Mouse (Mus musculus) kidney, embryonic 14.5 days (tissue): ENCODE results near the gene Arid2. TPM values are rescaled to one million over a fixed set of nuclear protein-coding genes. Genes with fewer than 3 reads are reported as not detected.

ENCODE experiments used
- ATAC-seq: fragments of 200-750 bp; cut with Nextera tagmentation; 2 replicates; pipeline ENCODE4 v1.8.0; 2017; ENCODE audit warnings: moderate number of reproducible peaks, mild to moderate bottlenecking, moderate TSS enrichment, moderate library complexity; ENCODE audit not compliant: low FRiP score, low TSS enrichment
- H3K27ac ChIP-seq: fragments of 300-500 bp; sonication (generic); 2 replicates; pipeline ENCODE4 v1.5.1; 2014; ENCODE audit warnings: low read depth, mild to moderate bottlenecking, low read length, moderate library complexity, mixed read lengths
- H3K27me3 ChIP-seq: fragments of 300-500 bp; sonication (generic); 2 replicates; pipeline ENCODE4 v1.6.1; 2014; ENCODE audit warnings: mild to moderate bottlenecking, low read length; ENCODE audit not compliant: control insufficient read depth, insufficient read depth
- H3K36me3 ChIP-seq: fragments of 300-500 bp; sonication (generic); 2 replicates; pipeline ENCODE4 v1.6.1; 2014; ENCODE audit warnings: low read length, mixed read lengths; ENCODE audit not compliant: control insufficient read depth, insufficient read depth
- H3K4me1 ChIP-seq: fragments of 300-500 bp; sonication (generic); 2 replicates; pipeline ENCODE4 v1.6.1; 2014; ENCODE audit warnings: low read length, mixed read lengths; ENCODE audit not compliant: control insufficient read depth, insufficient read depth
- H3K4me2 ChIP-seq: fragments of 300-500 bp; sonication (generic); replicated peaks from 2 replicates; pipeline ENCODE4 v1.6.1; 2014; ENCODE audit warnings: low read depth, mild to moderate bottlenecking, low read length
- H3K4me3 ChIP-seq: fragments of 300-500 bp; sonication (generic); 2 replicates; pipeline ENCODE4 v1.5.1; 2014; ENCODE audit warnings: mild to moderate bottlenecking, low read length
- H3K9ac ChIP-seq: fragments of 300-500 bp; sonication (generic); 2 replicates; pipeline ENCODE4 v1.6.1; 2014; ENCODE audit warnings: low read depth, mild to moderate bottlenecking, low read length, moderate library complexity
- H3K9me3 ChIP-seq: fragments of 300-500 bp; sonication (generic); 2 replicates; pipeline ENCODE4 v1.6.1; 2016; ENCODE audit warnings: low read length; ENCODE audit not compliant: control insufficient read depth
- WGBS: fragments of 180-500 bp; shearing (Covaris S2); extraction: QIAGEN DNeasy Blood & Tissue Kit; methylation state at CpG from one replicate; pipeline ENCODE4 v1.1.7; 2014; 5-methylcytosine and 5-hydroxymethylcytosine counted together
- polyA plus RNA-seq: library from polyadenylated mRNA; unstranded; fragments of >200 nt; fragmentation: Nextera tagmentation; extraction: Ambion mirVana; gene quantifications from 2 replicates; pipeline ENCODE4 v1.2.1, GENCODE M21; 2014

Gene Arid2
- polyA plus RNA-seq, 1 experiment from 2014 or later = 36.0 TPM

DNA sequence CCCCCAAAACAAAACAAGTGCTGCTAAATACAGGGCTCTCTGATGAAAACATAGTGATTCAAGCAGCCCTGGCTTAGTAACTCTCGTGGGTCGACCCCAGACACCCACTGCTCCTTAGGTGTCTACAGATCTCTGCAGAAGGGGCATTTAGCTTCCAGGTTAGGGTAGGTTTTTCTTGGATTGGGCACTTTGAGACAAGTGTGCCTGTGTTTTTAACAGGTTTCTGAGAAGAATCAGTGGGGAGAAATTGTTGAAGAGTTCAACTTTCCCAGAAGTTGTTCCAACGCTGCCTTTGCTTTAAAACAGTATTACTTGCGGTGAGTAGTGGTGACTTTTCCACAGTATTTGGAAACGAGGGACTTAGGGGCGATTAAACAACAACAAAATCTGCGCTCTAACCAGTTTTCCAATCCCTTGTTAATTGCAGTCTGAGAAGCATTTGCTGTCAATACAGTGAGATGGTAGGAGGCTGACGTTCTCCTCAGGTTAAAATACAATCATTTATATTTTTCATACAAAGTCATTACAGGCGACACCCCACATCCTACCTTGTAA lies 1.6 kb downstream of the Arid2 start:
- Histone ChIP-seq H3K9me3 (no peaks in the 10 kb centered on the region), H3K4me2 (peak overlapping the region; percentile 75), H3K4me3 (peak overlapping the region; percentile 96), H3K9ac (peak overlapping the region; percentile 99), H3K36me3 (no peaks in the 10 kb centered on the region), H3K27ac (peak overlapping the region; percentile 97), H3K4me1 (peaks cover 6% of the 10 kb centered on the region; the same call in 1 of the 2 replicates), H3K27me3 (no peaks in the 10 kb centered on the region)
- no peak for ATAC-seq
- 3% methylated on average over 9 of the region's 9 CpGs for WGBS

- WGBS = 74% methylated on average over 1 of the region's 1 CpGs
- Histone ChIP-seq H3K36me3 (peaks cover 7% of the 10 kb centered on the region; the same call in 1 of the 2 replicates), H3K4me2 (peak overlapping the region; percentile 24; the same call in 1 of the 2 replicates), H3K9ac (no peak overlapping the region), H3K9me3 (no peaks in the 10 kb centered on the region), H3K27ac (no peak overlapping the region), H3K4me3 (no peak overlapping the region), H3K27me3 (no peaks in the 10 kb centered on the region), H3K4me1 (peaks cover 6% of the 10 kb centered on the region; the same call in 1 of the 2 replicates)
- no peak for ATAC-seq
Observed at GRCm38 (mm10) chr15:96290001-96290400, 2.7 kb downstream of the Arid2 start.

DNA sequence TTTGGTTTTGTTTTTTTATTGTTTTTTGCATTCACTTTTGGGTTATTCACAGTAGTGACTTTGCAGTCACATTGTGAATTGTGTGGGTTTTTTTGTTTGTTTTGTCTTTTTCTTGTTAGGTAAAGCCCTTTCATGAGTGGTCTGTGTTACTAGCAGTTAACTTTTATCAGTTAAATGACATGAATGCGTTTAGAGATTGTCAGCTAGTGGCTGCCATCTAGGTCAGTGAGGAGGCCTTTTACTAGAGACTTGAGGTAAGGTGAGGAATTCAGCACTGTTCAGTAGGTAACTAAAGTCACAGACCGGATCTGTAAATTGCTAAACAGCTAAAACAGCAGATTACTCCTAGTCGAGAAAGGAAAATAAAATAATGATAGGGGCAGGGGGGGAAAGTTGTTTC lies 6.1 kb downstream of the Arid2 start:
- no peaks in the 10 kb centered on the region for H3K27me3 ChIP-seq
- peaks cover 8% of the 10 kb centered on the region; the same call in 1 of the 2 replicates for H3K36me3 ChIP-seq
- H3K9ac ChIP-seq = no peak overlapping the region
- H3K4me3 ChIP-seq = no peak overlapping the region
- WGBS = 42% methylated on average over 3 of the region's 3 CpGs
- H3K4me2 ChIP-seq = no peak overlapping the region
- H3K9me3 ChIP-seq = no peaks in the 10 kb centered on the region
- no peak overlapping the region for H3K27ac ChIP-seq
- peaks cover 6% of the 10 kb centered on the region; the same call in 1 of the 2 replicates for H3K4me1 ChIP-seq
- ATAC-seq = no peak

GRCm38 (mm10) chr15:96297078-96297590 lies 9.8 kb downstream of the Arid2 start:
- Histone ChIP-seq H3K27me3 (no peaks in the 10 kb centered on the region), H3K27ac (no peak overlapping the region), H3K4me2 (no peak overlapping the region), H3K4me1 (no peaks in the 10 kb centered on the region), H3K4me3 (no peak overlapping the region), H3K9ac (no peak overlapping the region), H3K9me3 (no peaks in the 10 kb centered on the region), H3K36me3 (peaks cover 15% of the 10 kb centered on the region; the same call in 1 of the 2 replicates)
- ATAC-seq = no peak
- 89% methylated on average over 9 of the region's 9 CpGs for WGBS

DNA sequence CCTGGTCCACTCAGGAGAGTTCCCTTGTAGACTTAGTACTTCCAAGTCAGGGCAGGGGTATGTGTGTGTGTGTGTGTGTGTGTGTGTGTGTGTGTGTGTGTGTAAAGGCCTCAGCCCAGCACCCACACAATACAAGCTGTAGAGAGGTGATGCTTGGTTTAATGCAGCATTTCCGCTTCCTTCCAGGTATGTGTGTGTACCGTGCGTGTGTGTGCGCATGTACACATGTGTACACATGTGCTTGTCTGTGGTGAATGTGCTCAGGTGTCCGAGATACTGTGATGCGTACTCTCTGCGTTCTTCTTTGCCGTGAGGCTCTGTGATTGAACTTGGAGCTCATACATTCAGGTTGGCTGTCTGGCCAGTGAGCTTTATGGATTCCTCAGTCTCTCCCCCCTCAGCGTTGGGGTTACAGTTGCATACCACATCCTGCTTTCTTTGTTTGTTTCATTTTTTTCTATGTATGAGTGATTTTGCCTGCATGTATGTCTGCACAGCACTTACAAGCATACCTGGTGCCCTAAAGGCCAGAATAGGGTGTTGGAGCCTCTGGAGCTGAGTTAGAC lies 10.4 kb downstream of the Arid2 start:
- Histone ChIP-seq H3K4me3 (no peak overlapping the region), H3K9ac (no peak overlapping the region), H3K4me1 (no peaks in the 10 kb centered on the region), H3K36me3 (peaks cover 20% of the 10 kb centered on the region; the same call in 1 of the 2 replicates), H3K27me3 (no peaks in the 10 kb centered on the region), H3K27ac (no peak overlapping the region), H3K9me3 (no peaks in the 10 kb centered on the region), H3K4me2 (no peak overlapping the region)
- ATAC-seq = no peak
- WGBS = 94% methylated on average over 9 of the region's 9 CpGs

- Histone ChIP-seq H3K9me3 (no peaks in the 10 kb centered on the region), H3K4me1 (no peaks in the 10 kb centered on the region), H3K36me3 (peaks cover 23% of the 10 kb centered on the region), H3K27ac (no peak overlapping the region), H3K4me2 (no peak overlapping the region), H3K4me3 (no peak overlapping the region), H3K9ac (no peak overlapping the region), H3K27me3 (no peaks in the 10 kb centered on the region)
- no peak for ATAC-seq
- 89% methylated on average over 6 of the region's 6 CpGs for WGBS
Observed at GRCm38 (mm10) chr15:96309310-96309709, 22.0 kb downstream of the Arid2 start.

DNA sequence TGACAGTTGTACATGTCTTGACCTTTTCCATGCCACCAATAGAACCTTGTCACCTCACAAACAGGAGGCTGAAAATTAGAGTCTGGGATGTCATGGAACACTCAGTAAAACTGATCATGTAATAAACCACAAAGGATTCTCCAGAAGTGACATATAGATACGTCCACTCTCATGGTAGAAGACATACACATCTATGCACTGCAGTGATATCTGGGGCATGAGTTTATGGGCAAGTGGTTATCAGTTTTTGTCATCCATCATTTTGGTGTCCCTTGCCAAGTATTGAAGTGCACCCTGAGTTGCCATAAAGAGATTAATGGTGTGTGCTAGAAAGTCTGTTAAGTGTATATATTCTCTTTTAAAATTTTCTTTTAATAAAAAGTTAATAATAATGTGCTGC lies 25.6 kb downstream of the Arid2 start:
- WGBS = 100% methylated on average over 1 of the region's 1 CpGs

DNA sequence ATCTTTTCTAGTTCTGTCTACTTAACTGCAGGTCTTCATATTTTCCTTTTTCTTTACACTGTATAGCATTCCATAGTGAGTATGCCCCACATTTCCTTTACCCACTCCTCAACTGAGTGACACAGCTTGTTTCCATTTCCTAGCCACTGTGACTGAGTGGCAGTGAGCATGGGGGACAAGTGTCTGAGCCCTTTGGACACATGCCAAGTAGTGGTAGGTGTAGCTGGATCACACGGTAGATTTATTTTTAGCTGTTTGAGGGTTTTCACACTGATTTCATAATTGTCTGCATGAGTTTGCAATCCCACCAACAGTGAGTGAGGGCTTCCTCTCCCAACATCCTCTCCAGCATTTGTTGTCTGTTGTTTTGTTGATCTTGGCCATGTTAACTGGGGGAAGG lies 28.3 kb downstream of the Arid2 start:
- 68% methylated on average over 1 of the region's 1 CpGs for WGBS
- Histone ChIP-seq H3K27me3 (no peaks in the 10 kb centered on the region), H3K4me3 (no peak overlapping the region), H3K36me3 (peaks cover 11% of the 10 kb centered on the region), H3K9me3 (no peaks in the 10 kb centered on the region), H3K9ac (no peak overlapping the region), H3K4me2 (no peak overlapping the region), H3K4me1 (no peaks in the 10 kb centered on the region), H3K27ac (no peak overlapping the region)
- ATAC-seq = no peak

More for the DNA sequence above, 25.6 kb downstream of the Arid2 start:
- Histone ChIP-seq H3K9me3 (no peaks in the 10 kb centered on the region), H3K27me3 (no peaks in the 10 kb centered on the region), H3K36me3 (peaks cover 14% of the 10 kb centered on the region), H3K4me1 (no peaks in the 10 kb centered on the region), H3K9ac (no peak overlapping the region), H3K27ac (no peak overlapping the region), H3K4me2 (no peak overlapping the region), H3K4me3 (no peak overlapping the region)
- ATAC-seq = no peak

- Histone ChIP-seq H3K9ac (no peak overlapping the region), H3K4me1 (no peaks in the 10 kb centered on the region), H3K4me2 (no peak overlapping the region), H3K36me3 (peaks cover 2% of the 10 kb centered on the region; the same call in 1 of the 2 replicates), H3K9me3 (no peaks in the 10 kb centered on the region), H3K4me3 (no peak overlapping the region), H3K27ac (no peak overlapping the region), H3K27me3 (no peaks in the 10 kb centered on the region)
- no peak for ATAC-seq
- WGBS = 72% methylated on average over 8 of the region's 8 CpGs
Observed at GRCm38 (mm10) chr15:96319335-96319734, 32.0 kb downstream of the Arid2 start.
